Mouse (Mus musculus) kidney, postnatal 0 days (tissue): Measurements from ENCODE around the gene Wfdc15a. TPM values are rescaled to one million over a fixed set of nuclear protein-coding genes. Genes with fewer than 3 reads are reported as not detected.
"Not testable (repeated sequence)": the region's sequence is repeated elsewhere in the genome, so short reads cannot be mapped to it uniquely, and the experiment has no call there.

Source experiments
- ATAC-seq: fragments of 200-750 bp; cut with Nextera tagmentation; replicated peaks from 2 replicates; pipeline ENCODE4 v1.8.0; 2017; ENCODE audit warnings: low read depth, moderate number of reproducible peaks, moderate TSS enrichment, moderate library complexity; ENCODE audit not compliant: low FRiP score
- DNase-seq: peaks from one replicate; pipeline ENCODE4 v3.0.0-alpha.2; 2016; ENCODE audit warnings: low spot score
- H3K27ac ChIP-seq: fragments of 300-500 bp; sonication (generic); 2 replicates; pipeline ENCODE4 v1.5.1; 2014; ENCODE audit warnings: mild to moderate bottlenecking
- H3K27me3 ChIP-seq: fragments of 300-500 bp; sonication (generic); 2 replicates; pipeline ENCODE4 v1.6.1; 2014; ENCODE audit warnings: low read length, mixed read lengths; ENCODE audit not compliant: insufficient read depth
- H3K36me3 ChIP-seq: fragments of 300-500 bp; sonication (generic); 2 replicates; pipeline ENCODE4 v1.6.1; 2014; ENCODE audit warnings: low read length, mixed read lengths; ENCODE audit not compliant: insufficient read depth
- H3K4me1 ChIP-seq: fragments of 300-500 bp; sonication (generic); replicated peaks from 2 replicates; pipeline ENCODE4 v1.6.1; 2014; ENCODE audit warnings: antibody characterized with exemption, low read length, mixed read lengths; ENCODE audit not compliant: insufficient read depth
- H3K4me2 ChIP-seq: fragments of 300-500 bp; sonication (generic); 2 replicates; pipeline ENCODE4 v1.6.1; 2014; ENCODE audit warnings: mild to moderate bottlenecking, low read length, moderate library complexity, mixed read lengths
- H3K4me3 ChIP-seq: fragments of 300-500 bp; sonication (generic); replicated peaks from 2 replicates; pipeline ENCODE4 v1.5.1; 2014; ENCODE audit warnings: low read depth, low read length
- H3K9ac ChIP-seq: fragments of 300-500 bp; sonication (generic); 2 replicates; pipeline ENCODE4 v1.6.1; 2014; ENCODE audit warnings: low read depth, low read length
- H3K9me3 ChIP-seq: fragments of 300-500 bp; sonication (generic); replicated peaks from 2 replicates; pipeline ENCODE4 v1.6.1; 2016; ENCODE audit warnings: low read length, inconsistent platforms, mixed read lengths
- CTCF ChIP-seq: IDR thresholded peaks from 2 replicates; pipeline ENCODE4 v1.5.1; 2016; ENCODE audit warnings: antibody characterized with exemption, low read depth, mild to moderate bottlenecking, moderate library complexity
- WGBS: fragments of 180-500 bp; shearing (Covaris S2); extraction: QIAGEN DNeasy Blood & Tissue Kit; methylation state at CpG from one replicate; pipeline ENCODE4 v1.1.7; 2014; 5-methylcytosine and 5-hydroxymethylcytosine counted together
- polyA plus RNA-seq: library from polyadenylated mRNA; unstranded; fragments of >200 nt; fragmentation: Nextera tagmentation; extraction: Ambion mirVana; gene quantifications from 2 replicates; pipeline ENCODE4 v1.2.1, GENCODE M21; 2015

The Wfdc15a gene
- polyA plus RNA-seq, 1 experiment from 2014 or later = not detected

- Histone ChIP-seq H3K9ac (no peak overlapping the region), H3K36me3 (no peaks in the 10 kb centered on the region), H3K4me2 (no peak overlapping the region), H3K27me3 (no peaks in the 10 kb centered on the region), H3K9me3 (no peaks in the 10 kb centered on the region), H3K27ac (no peak overlapping the region), H3K4me1 (no peaks in the 10 kb centered on the region), H3K4me3 (no peak overlapping the region)
- DNase-seq (no peak), ATAC-seq (no peak)
- WGBS = 72% methylated on average over 5 of the region's 5 CpGs
- no peak for TF ChIP-seq CTCF
These were observed 12.8 kb upstream of the Wfdc15a start for GRCm38 (mm10) chr2:164212711-164213110.

GRCm38 (mm10) chr2:164210892-164211291 is 11.0 kb upstream of the Wfdc15a start:
- TF ChIP-seq CTCF = no peak
- H3K4me3 ChIP-seq = no peak overlapping the region

GRCm38 (mm10) chr2:164206676-164207075 is 6.7 kb upstream of the Wfdc15a start:
- 63% methylated on average over 4 of the region's 4 CpGs for WGBS
- H3K9ac ChIP-seq = no peak overlapping the region
- no peaks in the 10 kb centered on the region for H3K36me3 ChIP-seq
- H3K4me3 ChIP-seq = no peak overlapping the region
- no peaks in the 10 kb centered on the region for H3K9me3 ChIP-seq
- TF ChIP-seq CTCF = no peak
- no peak overlapping the region for H3K4me2 ChIP-seq
- H3K27ac ChIP-seq = no peak overlapping the region
- ATAC-seq = no peak
- no peak for DNase-seq
- H3K4me1 ChIP-seq = no peaks in the 10 kb centered on the region
- no peaks in the 10 kb centered on the region for H3K27me3 ChIP-seq

More at GRCm38 (mm10) chr2:164210892-164211291, 11.0 kb upstream of the Wfdc15a start:
- WGBS = 89% methylated on average over 4 of the region's 4 CpGs
- H3K4me2 ChIP-seq = no peak overlapping the region
- ATAC-seq (no peak), DNase-seq (no peak)
- no peaks in the 10 kb centered on the region for H3K27me3 ChIP-seq
- no peaks in the 10 kb centered on the region for H3K9me3 ChIP-seq
- no peaks in the 10 kb centered on the region for H3K4me1 ChIP-seq
- no peaks in the 10 kb centered on the region for H3K36me3 ChIP-seq
- no peak overlapping the region for H3K9ac ChIP-seq
- H3K27ac ChIP-seq = no peak overlapping the region

GRCm38 (mm10) chr2:164206011-164206410 is 6.1 kb upstream of the Wfdc15a start:
- H3K4me1 ChIP-seq, ATAC-seq, H3K27ac ChIP-seq, H3K4me3 ChIP-seq, H3K27me3 ChIP-seq, H3K9me3 ChIP-seq, H3K9ac ChIP-seq, H3K36me3 ChIP-seq, H3K4me2 ChIP-seq, DNase-seq: not testable (repeated sequence)
- 81% methylated on average over 10 of the region's 10 CpGs for WGBS

GRCm38 (mm10) chr2:164196700-164196990 is 3.3 kb downstream of the Wfdc15a start:
- Histone ChIP-seq H3K9me3 (no peaks in the 10 kb centered on the region), H3K36me3 (no peaks in the 10 kb centered on the region), H3K4me3 (no peak overlapping the region), H3K4me1 (no peaks in the 10 kb centered on the region), H3K4me2 (no peak overlapping the region), H3K27me3 (no peaks in the 10 kb centered on the region), H3K9ac (no peak overlapping the region), H3K27ac (no peak overlapping the region)
- no peak for DNase-seq
- TF ChIP-seq CTCF = no peak
- WGBS = 69% methylated on average over 5 of the region's 5 CpGs
- ATAC-seq = no peak

- DNase-seq = no peak
- no peak for ATAC-seq
- TF ChIP-seq CTCF = no peak
- Histone ChIP-seq H3K9me3 (no peaks in the 10 kb centered on the region), H3K27me3 (no peaks in the 10 kb centered on the region), H3K36me3 (no peaks in the 10 kb centered on the region), H3K9ac (no peak overlapping the region), H3K4me3 (no peak overlapping the region), H3K27ac (no peak overlapping the region), H3K4me1 (no peaks in the 10 kb centered on the region), H3K4me2 (no peak overlapping the region)
- 88% methylated on average over 5 of the region's 5 CpGs for WGBS
These were observed 3.8 kb downstream of the Wfdc15a start for GRCm38 (mm10) chr2:164195971-164196699.
